Mouse (Mus musculus) heart, adult 2 months (tissue): ENCODE data around the gene Ube2o.

Source experiments
- CTCF ChIP-seq: fragments of 200-600 bp; IDR thresholded peaks from 2 replicates; pipeline ENCODE4 v1.8.1; 2022; ENCODE audit warnings: antibody characterized with exemption, mild to moderate bottlenecking, moderate library complexity
- POLR2A ChIP-seq: fragments of 200-500 bp; IDR thresholded peaks from 2 replicates; pipeline ENCODE4 v1.6.1; 2011; ENCODE audit warnings: mild to moderate bottlenecking, low read depth, low read length, control low read depth; ENCODE audit not compliant: insufficient read depth

DNA sequence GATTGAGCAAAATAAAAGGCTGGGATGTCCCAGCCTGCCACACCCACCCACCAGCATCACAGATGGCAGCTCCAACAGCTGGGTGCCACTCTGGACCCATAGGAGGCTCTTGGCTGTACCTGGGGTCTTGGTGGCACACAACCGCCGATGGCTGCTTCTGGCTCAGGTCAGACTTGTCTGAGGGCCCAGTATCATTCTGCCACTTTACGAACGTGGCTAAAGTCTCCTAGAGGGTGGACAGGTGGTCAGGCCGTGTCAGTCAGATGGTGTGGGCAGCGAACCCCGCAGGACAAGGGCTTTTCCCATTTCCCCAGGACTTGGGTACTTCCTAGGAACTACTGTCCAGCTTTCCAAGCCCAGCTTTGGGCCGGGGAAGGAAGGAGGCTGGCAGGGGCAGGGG is 19.9 kb upstream of the Ube2o start:
- no peak for TF ChIP-seq CTCF
- no peak for TF ChIP-seq POLR2A
